Mouse (Mus musculus) brain, embryonic 18.5 days (tissue): ENCODE data around the gene Paxip1.

Experiments used
- DNase-seq: peaks from one replicate; pipeline ENCODE4 v3.0.0-alpha.2; 2012; ENCODE audit warnings: low read depth, low spot score

The Paxip1 gene

DNA sequence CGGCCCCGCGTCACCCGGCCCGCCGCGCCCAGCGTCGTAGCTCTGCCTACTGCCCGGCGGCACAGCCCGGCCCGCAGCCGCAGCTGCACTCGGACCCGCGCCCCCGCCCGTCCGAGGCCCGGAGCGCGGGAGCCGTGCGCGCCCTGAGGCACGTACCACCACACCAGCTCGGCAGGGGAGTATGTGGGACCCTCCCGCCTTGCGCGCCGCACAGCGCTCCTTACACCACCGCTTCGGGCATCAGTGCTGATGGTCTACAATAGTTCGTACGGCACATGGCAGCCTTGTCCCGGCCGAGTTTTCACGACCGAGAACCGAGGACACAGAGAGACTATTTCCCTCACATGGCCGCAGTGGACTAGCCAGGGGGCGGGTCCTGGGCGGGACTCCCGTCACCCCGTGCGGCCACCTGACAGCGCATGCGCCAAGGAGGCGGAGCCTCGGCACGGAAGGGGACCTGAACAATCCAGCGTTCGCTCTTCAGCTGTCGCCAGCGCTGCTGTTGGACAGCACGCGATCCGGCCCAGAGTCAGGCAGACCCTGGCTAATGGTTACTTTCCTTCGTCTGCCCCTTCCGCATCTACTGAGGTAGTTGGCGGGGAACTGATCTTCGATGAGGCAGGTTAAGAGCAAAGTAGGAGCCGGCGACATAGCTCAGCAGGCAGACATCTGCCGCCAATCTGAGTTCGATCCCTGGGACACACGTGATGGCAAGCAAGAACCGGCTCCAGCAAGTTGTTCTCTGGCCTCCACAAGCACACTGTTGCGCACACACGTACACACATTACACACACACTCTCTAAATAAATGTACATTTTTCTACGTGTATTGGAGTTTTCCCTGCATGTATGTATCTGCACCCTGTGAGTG, at the start of gene Paxip1:
Gene Paxip1, minus strand, starts transcription at position 389 of the 870 bp plus-strand sequence.
- peak; percentile 91 for DNase-seq

DNA sequence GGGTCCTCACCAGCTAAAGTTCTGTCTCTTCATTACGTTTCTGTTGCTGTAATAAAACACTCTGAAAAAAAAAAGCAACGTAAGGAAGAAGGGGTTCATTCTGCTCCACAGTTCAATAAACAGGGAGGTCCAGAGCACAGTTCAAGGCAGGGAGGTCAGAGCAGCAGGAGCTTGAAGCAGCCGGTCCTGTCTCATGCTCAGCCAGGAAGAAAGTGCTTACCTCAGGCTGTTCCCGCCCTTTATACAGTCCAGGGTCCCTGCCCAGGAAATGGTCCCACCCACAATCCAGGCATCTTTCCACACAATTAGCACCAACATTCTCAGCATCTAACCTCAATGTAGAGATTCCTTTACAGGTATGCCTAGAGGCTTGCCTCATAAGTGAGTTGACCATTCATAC, 46.6 kb upstream of the Paxip1 start:
- DNase-seq, result no peak

- DNase-seq, result no peak
Measured at GRCm38 (mm10) chr5:27835096-27835495, 43.6 kb upstream of the Paxip1 start.

- no peak for DNase-seq
Measured at GRCm38 (mm10) chr5:27827971-27828370, 36.5 kb upstream of the Paxip1 start.

GRCm38 (mm10) chr5:27821161-27821560, 29.7 kb upstream of the Paxip1 start:
- no peak for DNase-seq

- no peak for DNase-seq
Measured at GRCm38 (mm10) chr5:27818840-27819672, 27.6 kb upstream of the Paxip1 start.

DNA sequence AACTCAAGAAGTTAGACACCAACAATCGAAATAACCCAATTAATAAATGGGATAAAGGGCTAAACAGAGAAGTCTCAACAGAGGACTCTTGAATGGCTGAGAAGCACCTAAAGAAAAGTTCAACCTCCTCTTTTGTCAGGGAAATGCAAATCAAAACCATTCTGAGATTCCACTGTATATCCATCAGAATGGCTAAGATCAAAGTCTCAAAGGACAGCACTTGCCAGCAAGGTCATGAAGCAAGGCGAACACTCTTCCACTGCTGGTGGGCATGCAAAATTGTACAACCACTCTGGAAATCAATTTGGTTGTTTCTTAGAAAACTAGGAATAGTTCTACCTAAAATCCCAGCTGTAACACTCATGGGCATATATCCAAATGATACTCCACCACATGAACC, 22.8 kb upstream of the Paxip1 start:
- no peak for DNase-seq

DNA sequence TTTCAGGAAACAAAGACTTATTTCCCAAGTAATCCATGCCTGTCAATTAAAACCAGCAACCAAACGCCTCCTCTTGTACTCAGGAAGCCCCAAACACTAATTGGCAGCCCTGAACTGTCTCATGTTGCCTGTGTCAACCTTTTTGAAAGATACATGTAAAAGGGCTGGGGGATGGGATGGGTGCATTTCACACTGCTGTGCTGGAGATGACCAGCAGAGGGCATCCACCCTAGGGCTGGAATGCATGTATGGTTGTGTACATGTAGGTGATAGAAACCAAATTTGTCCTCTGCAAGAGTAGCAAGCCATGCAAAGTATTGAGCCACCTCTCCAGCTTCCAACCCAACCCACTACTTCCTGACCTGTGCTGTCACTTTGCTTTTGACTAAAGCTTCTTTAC, 2.4 kb upstream of the Paxip1 start:
- no peak for DNase-seq

- no peak for DNase-seq
Measured at GRCm38 (mm10) chr5:27792531-27793205, 1.2 kb upstream of the Paxip1 start.

GRCm38 (mm10) chr5:27792173-27792470, 631 bp upstream of the Paxip1 start:
- DNase-seq, result no peak

GRCm38 (mm10) chr5:27790910-27791288, 592 bp downstream of the Paxip1 start:
- peak; percentile 50 for DNase-seq

DNA sequence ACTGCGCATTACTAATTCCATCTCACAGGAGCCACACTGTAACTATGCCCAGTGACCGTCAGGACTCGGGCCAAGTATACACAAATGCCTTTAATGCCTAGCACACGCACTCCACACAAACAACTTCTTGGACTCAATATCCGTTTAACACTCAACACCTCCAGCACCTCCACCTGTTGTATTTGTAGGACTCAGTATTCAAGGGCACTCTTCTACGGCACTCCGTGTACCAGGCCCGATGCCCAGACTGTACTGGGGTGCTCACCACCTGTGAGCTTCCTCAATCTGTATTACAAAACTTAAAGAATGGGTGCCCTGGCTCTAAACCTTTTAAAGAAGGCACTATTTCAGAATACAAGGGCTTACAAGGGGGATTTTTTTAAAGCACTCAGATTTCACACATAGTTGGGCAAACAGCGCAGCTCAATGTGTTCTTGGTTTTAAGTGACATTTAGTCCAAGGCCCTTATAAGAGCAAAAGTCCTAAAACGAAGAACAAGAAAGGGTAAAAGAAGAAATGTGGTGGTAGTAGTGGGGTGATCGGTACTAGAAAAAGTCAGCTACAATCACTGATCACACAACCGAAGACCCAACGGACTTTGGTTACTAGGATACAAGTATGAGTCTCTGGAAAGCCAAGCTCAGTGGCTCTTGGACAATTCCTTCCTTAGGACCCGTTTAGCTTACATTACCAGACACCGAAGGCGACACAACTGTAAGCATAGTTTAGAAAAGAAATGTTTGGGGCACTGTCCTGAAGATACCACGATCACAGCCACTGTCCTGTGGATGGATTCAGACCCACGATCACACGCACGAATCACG, 1.2 kb downstream of the Paxip1 start:
- DNase-seq, result no peak

GRCm38 (mm10) chr5:27789586-27789985, 1.9 kb downstream of the Paxip1 start:
- DNase-seq, result no peak

- DNase-seq, result no peak
Measured at GRCm38 (mm10) chr5:27783381-27783780, 8.1 kb downstream of the Paxip1 start.

GRCm38 (mm10) chr5:27767948-27768347, 23.5 kb downstream of the Paxip1 start:
- no peak for DNase-seq

GRCm38 (mm10) chr5:27765780-27766179, 25.7 kb downstream of the Paxip1 start:
- DNase-seq, result no peak

GRCm38 (mm10) chr5:27744944-27745343, 46.5 kb downstream of the Paxip1 start:
- DNase-seq, result no peak

DNA sequence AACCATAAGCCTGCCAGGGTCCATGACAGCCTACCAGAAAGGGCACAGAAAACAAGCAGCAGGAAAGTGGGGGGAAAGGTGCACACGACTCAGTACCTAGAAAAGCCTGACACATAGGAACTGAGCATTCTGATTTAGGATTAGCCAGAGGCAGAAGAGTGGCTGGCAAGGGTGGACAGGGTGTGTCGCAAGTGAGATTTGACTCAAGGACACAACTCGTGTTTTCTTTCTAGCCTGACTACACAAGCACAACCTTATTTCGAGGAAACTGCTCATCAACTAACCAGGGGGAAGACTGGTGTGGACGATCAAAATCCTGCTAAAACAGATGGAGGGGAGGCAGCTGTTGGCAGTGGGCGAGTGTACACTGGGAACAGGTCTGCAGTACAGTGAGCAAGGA, 52.3 kb downstream of the Paxip1 start:
- no peak for DNase-seq

DNA sequence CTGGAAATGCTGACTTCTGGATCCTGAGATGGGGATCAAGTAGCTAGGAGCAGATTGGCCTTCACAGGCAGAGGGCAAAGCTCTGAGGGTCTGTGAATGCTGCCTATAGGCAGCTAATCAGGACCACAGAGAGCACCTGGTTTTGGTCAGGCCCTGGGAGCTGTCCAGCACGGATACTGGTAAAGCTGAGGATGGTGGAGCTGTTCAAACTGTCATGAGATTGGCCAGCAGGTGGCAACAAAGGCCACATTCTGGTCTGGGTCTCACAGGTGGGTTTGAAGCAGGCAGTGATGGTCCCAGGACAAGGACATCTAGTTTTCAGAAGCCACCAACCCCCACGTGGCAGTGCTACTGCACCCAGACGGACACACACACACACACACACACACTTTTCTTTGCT, 54.3 kb downstream of the Paxip1 start:
- DNase-seq, result no peak

DNA sequence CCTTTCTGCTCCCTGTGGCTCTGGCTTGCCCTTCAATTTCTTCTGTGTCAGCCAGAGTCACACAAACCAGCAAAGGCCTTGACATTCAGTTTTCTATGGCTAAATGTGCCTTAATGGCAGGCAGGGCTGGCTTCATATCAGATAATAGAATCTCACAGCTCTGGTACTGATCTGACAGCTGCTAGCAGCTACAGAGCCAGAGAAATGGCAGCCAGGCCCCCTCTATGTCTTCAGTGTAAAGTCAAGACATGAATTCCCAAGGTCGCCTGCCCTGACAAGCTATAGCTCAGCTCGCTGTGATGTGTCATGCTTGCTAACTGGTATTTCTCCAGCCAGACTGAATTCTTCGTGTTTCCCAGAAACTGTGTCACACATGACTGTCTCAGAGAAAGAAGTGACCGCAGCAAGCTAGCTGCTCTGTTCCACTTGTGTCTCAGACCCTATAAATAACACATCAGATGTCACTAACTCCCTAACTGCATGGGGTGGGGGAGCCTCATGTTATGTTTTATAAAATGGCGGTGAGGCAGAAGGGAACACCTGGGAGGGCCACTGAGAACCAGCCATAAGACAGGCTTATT, 59.1 kb downstream of the Paxip1 start:
- peak; percentile 10 for DNase-seq

- no peak for DNase-seq
Measured at GRCm38 (mm10) chr5:27731392-27731791, 60.1 kb downstream of the Paxip1 start.
